ENCODE assay signal across 22 mouse cellular contexts in the genomic region with DNA sequence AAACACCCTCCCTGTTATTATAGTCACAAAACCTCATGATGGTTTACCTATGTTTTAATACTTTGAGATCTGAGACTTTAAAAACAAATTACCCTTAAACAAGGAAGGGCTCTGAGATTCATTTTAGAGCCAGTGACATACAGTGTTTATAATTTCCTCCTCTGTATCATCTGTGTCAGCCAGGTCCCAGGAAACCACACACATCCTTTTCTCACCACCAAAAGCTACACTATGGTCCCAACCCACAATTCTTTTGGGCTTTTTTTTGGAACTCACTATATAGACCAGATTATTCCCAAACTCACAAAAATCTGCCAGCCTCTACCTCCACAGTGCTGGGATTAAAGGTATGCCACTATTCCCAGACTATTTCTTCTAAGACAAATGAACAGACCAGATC. TPM values are rescaled to one million over a fixed set of nuclear protein-coding genes. Genes with fewer than 3 reads are reported as not detected.
DNase-seq lines count a peak whose midpoint lies in the region; ATAC-seq lines count a peak whose summit lies in the region.
"Had no signal": no experiment of that assay in that cellular context is flagged by ENCODE, and none has a peak within 500 bp of the region (broad histone marks: within the 10 kb centered on the region; RNA-seq: fewer than 3 reads in every experiment).

No protein-coding gene starts in this region.

- no peak for ATAC-seq in liver, embryonic 11.5 days (replicated peaks; ENCODE audit: low FRiP score)
- peak; percentile 67 for ATAC-seq in CD4-positive, CD25-positive, alpha-beta regulatory T cell, adult 4 months
- ATAC-seq in activated CD4-positive, CD25-positive, alpha-beta regulatory T cell, adult 4 months: peak; percentile 62
- peak; percentile 43 for ATAC-seq in inflammation-experienced regulatory T-cells, adult 6 months
- no peak for ATAC-seq in intestine, embryonic 16.5 days
- ATAC-seq: forebrain, embryonic 13.5 days; forebrain, embryonic 15.5 days; forebrain, postnatal 0 days had no signal

- no peak overlapping the region for H3K27ac ChIP-seq in liver, embryonic 11.5 days (ENCODE audit: low read depth, low read length)
- H3K27ac ChIP-seq in intestine, embryonic 16.5 days (ENCODE audit: low read length): no peak overlapping the region
- H3K27ac ChIP-seq: embryonic facial prominence, embryonic 10.5 days; embryonic facial prominence, embryonic 12.5 days; forebrain, embryonic 13.5 days; forebrain, embryonic 15.5 days had no signal

- H3K4me3 ChIP-seq in liver, embryonic 11.5 days (ENCODE audit: low read depth, low read length): no peak overlapping the region
- no peak overlapping the region for H3K4me3 ChIP-seq in intestine, embryonic 16.5 days (ENCODE audit: low read length)
- H3K4me3 ChIP-seq: embryonic facial prominence, embryonic 10.5 days; embryonic facial prominence, embryonic 12.5 days; forebrain, embryonic 13.5 days; forebrain, embryonic 15.5 days had no signal

- DNase-seq in liver, embryonic 11.5 days (ENCODE audit: low spot score): peak; percentile 12
- DNase-seq in liver: no peak
- DNase-seq in right cerebral cortex, postnatal 10 days (ENCODE audit: low spot score in 2 of 2): no peak
- no peak for DNase-seq in layer of hippocampus, postnatal 25 days (ENCODE audit: extremely low spot score in 1 of 2, low spot score in 1 of 2)
- DNase-seq: adrenal gland, adult 2 months; adrenal gland, postnatal 10 days; adrenal gland, postnatal 25 days; cerebellum, adult 11 months; cerebellum, adult 18-20 months; cerebellum, adult 8-10 months; cerebellum, adult 9-11 months; cerebellum, postnatal 14 days; cerebellum, postnatal 36 days; forebrain, postnatal 0 days had no signal

- no peaks in the 10 kb centered on the region for H3K27me3 ChIP-seq in liver, embryonic 11.5 days (replicated peaks; ENCODE audit: control insufficient read depth, insufficient read depth, low read length)
- H3K27me3 ChIP-seq in intestine, embryonic 16.5 days (replicated peaks; ENCODE audit: control insufficient read depth, insufficient read depth, low read length): no peaks in the 10 kb centered on the region
- H3K27me3 ChIP-seq: embryonic facial prominence, embryonic 12.5 days; forebrain, embryonic 13.5 days; forebrain, embryonic 15.5 days had no signal

- H3K4me1 ChIP-seq in liver, embryonic 11.5 days (replicated peaks; ENCODE audit: control insufficient read depth, insufficient read depth, low read length): 0 out of 2 replicates have a peak, but pooled peaks cover 2% of the 10 kb centered on the region
- H3K4me1 ChIP-seq in intestine, embryonic 16.5 days (ENCODE audit: control insufficient read depth, insufficient read depth, low read length): no peaks in the 10 kb centered on the region
- H3K4me1 ChIP-seq: embryonic facial prominence, embryonic 10.5 days; embryonic facial prominence, embryonic 12.5 days; forebrain, embryonic 13.5 days; forebrain, embryonic 15.5 days had no signal

- H3K4me2 ChIP-seq in liver, embryonic 11.5 days: no peak overlapping the region
- no peak overlapping the region for H3K4me2 ChIP-seq in intestine, embryonic 16.5 days (ENCODE audit: low read depth, low read length)
- H3K4me2 ChIP-seq: embryonic facial prominence, embryonic 12.5 days; forebrain, embryonic 13.5 days; forebrain, embryonic 15.5 days had no signal

- H3K36me3 ChIP-seq in liver, embryonic 11.5 days (ENCODE audit: control insufficient read depth, insufficient read depth, low read length): peaks cover 10% of the 10 kb centered on the region; the same call in 1 of the 2 replicates
- peaks cover 5% of the 10 kb centered on the region; the same call in 1 of the 2 replicates for H3K36me3 ChIP-seq in intestine, embryonic 16.5 days (ENCODE audit: control insufficient read depth, insufficient read depth, low read length)
- H3K36me3 ChIP-seq: embryonic facial prominence, embryonic 12.5 days; forebrain, embryonic 15.5 days had no signal

- H3K9me3 ChIP-seq in liver, embryonic 11.5 days (ENCODE audit: control insufficient read depth, low read length): no peaks in the 10 kb centered on the region
- H3K9me3 ChIP-seq in intestine, embryonic 16.5 days (ENCODE audit: control insufficient read depth, low read length): no peaks in the 10 kb centered on the region
- H3K9me3 ChIP-seq: embryonic facial prominence, embryonic 10.5 days; embryonic facial prominence, embryonic 12.5 days; forebrain, embryonic 13.5 days; forebrain, embryonic 15.5 days had no signal

- no peak overlapping the region for H3K9ac ChIP-seq in liver, embryonic 11.5 days (ENCODE audit: low read depth, low read length)
- H3K9ac ChIP-seq in intestine, embryonic 16.5 days (ENCODE audit: low read depth, low read length): no peak overlapping the region
- H3K9ac ChIP-seq: embryonic facial prominence, embryonic 12.5 days; forebrain, embryonic 13.5 days; forebrain, embryonic 15.5 days; forebrain, postnatal 0 days had no signal

RNA-seq across cellular contexts. Expression of a gene that starts 33.9 kb away (rescaled TPM):
- 32.4 and 39.9 TPM in 2 replicates for polyA plus RNA-seq in liver, embryonic 11.5 days (2014; fragmentation: Nextera tagmentation; extraction: Ambion mirVana)
- 10 to 100 TPM; 44.5 to 70.5 TPM for polyA plus RNA-seq in CD4-positive, CD25-positive, alpha-beta regulatory T cell, adult 4 months (2017; shearing (Covaris generic))
- 10 to 100 TPM; 43.2 to 52.2 TPM for polyA plus RNA-seq in activated CD4-positive, CD25-positive, alpha-beta regulatory T cell, adult 4 months (2017; shearing (Covaris generic))
- 10 to 100 TPM; 33.7 to 66.6 (median 43.3) TPM for polyA plus RNA-seq in inflammation-experienced regulatory T-cells, adult 6 months (2017; shearing (Covaris generic))
- 10 to 100 TPM; 69.3 to 70.9 TPM for total RNA-seq in layer of hippocampus, postnatal 25 days (2021)
- 11.3 and 11.8 TPM in 2 replicates for polyA plus RNA-seq in intestine, embryonic 16.5 days (2015; fragmentation: Nextera tagmentation; extraction: Ambion mirVana)

RNA-seq across cellular contexts. Expression of a gene that starts 43.4 kb away (rescaled TPM):
- polyA plus RNA-seq in liver, embryonic 11.5 days (2014; fragmentation: Nextera tagmentation; extraction: Ambion mirVana): 15.4 and 18.8 TPM in 2 replicates
- 10 to 100 TPM; 24.4 to 29.2 TPM for polyA plus RNA-seq in CD4-positive, CD25-positive, alpha-beta regulatory T cell, adult 4 months (2017; shearing (Covaris generic))
- polyA plus RNA-seq in activated CD4-positive, CD25-positive, alpha-beta regulatory T cell, adult 4 months (2017; shearing (Covaris generic)): 10 to 100 TPM; 15.1 to 18.1 TPM
- polyA plus RNA-seq in inflammation-experienced regulatory T-cells, adult 6 months (2017; shearing (Covaris generic)): 10 to 100 TPM; 15.5 to 29.6 (median 23.7) TPM
- total RNA-seq in layer of hippocampus, postnatal 25 days (2021): 1 to 10 TPM; 8.7 to 9.6 TPM
- polyA plus RNA-seq in intestine, embryonic 16.5 days (2015; fragmentation: Nextera tagmentation; extraction: Ambion mirVana): 18.2 and 19.3 TPM in 2 replicates

RNA-seq across cellular contexts. Expression of a gene that starts 51.1 kb away (rescaled TPM):
- 53.6 and 56.4 TPM in 2 replicates for polyA plus RNA-seq in liver, embryonic 11.5 days (2014; fragmentation: Nextera tagmentation; extraction: Ambion mirVana)
- polyA plus RNA-seq in CD4-positive, CD25-positive, alpha-beta regulatory T cell, adult 4 months (2017; shearing (Covaris generic)): 1 to 10 TPM in 1 of 2 experiments, not detected in 1; 1.5 TPM
- under 1 TPM; 0.75 to 0.93 TPM for polyA plus RNA-seq in activated CD4-positive, CD25-positive, alpha-beta regulatory T cell, adult 4 months (2017; shearing (Covaris generic))
- polyA plus RNA-seq in inflammation-experienced regulatory T-cells, adult 6 months (2017; shearing (Covaris generic)): 1 to 10 TPM; 1.7 to 2.5 (median 1.8) TPM
- 10 to 100 TPM; 64.0 to 69.1 TPM for total RNA-seq in layer of hippocampus, postnatal 25 days (2021)
- 83.3 and 88.7 TPM in 2 replicates for polyA plus RNA-seq in intestine, embryonic 16.5 days (2015; fragmentation: Nextera tagmentation; extraction: Ambion mirVana)

Comparison
In these comparisons a context has a peak if more than half of its experiments do, and no peak if none do; other contexts are left out.
1. ATAC-seq: peak in CD4-positive, CD25-positive, alpha-beta regulatory T cell, adult 4 months (single experiment), activated CD4-positive, CD25-positive, alpha-beta regulatory T cell, adult 4 months (single experiment) and inflammation-experienced regulatory T-cells, adult 6 months (single experiment); none in liver, embryonic 11.5 days (single experiment) and intestine, embryonic 16.5 days (single experiment).
2. RNA of a gene that starts 51.1 kb away (polyA plus RNA-seq): 83.3 to 88.7 TPM in intestine, embryonic 16.5 days and 53.6 to 56.4 TPM in liver, embryonic 11.5 days; 1.7 to 2.5 TPM in inflammation-experienced regulatory T-cells, adult 6 months, 1.5 TPM in CD4-positive, CD25-positive, alpha-beta regulatory T cell, adult 4 months and 0.75 to 0.93 TPM in activated CD4-positive, CD25-positive, alpha-beta regulatory T cell, adult 4 months; every median in the first group is over 10 times any median in the second.